1 mouse cellular context compared by ENCODE assay signal in the genomic region with DNA sequence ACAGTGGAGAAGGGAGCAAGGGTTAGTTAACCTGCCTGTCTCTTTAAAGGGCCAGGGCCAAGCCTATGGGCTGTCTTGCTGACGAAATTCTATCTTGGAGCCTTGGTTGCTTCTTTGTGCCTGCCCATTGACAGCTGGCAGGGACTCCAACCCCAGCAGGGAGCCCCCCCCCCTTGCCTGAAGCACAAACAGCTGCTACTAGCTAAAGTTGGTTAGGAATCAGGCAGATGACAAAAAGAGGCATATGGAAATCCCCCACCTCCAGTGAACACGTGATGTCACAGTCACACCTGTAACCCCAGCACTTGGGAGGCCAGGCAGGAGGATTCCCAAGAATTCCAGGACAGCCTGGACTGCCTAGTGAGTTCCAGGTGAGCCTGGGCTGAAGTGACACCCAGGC.
TF ChIP-seq lines count a peak whose summit lies in the region.

No protein-coding gene starts in this region.

TF ChIP-seq in C2C12, 6 proteins besides CTCF, POLR2A, EP300 and RAD21:
- TF ChIP-seq FOSL1 (IDR thresholded peaks at IDR 0.05; ENCODE audit: insufficient read depth, low read length, poor library complexity, severe bottlenecking): no peak
- TF ChIP-seq USF1 (IDR thresholded peaks at IDR 0.05; ENCODE audit: low read depth): peak; percentile 58
- TF ChIP-seq MYOG (IDR thresholded peaks at IDR 0.05; ENCODE audit: control insufficient read depth, extremely low read depth, insufficient read length): no peak
- peak; percentile 47 for TF ChIP-seq MYOD1 (IDR thresholded peaks at IDR 0.05; ENCODE audit: control insufficient read depth, insufficient read length, low read depth)
